Mouse (Mus musculus) E14TG2a.4 (cell line): Measurements from ENCODE around the gene Bri3.

Experiments used
- CTCF ChIP-seq: conservative IDR thresholded peaks from 2 replicates; pipeline ENCODE4 v1.5.1; 2014; ENCODE audit warnings: low read length
- NANOG ChIP-seq: IDR thresholded peaks from 2 replicates; pipeline ENCODE4 v1.6.1; 2014; ENCODE audit warnings: borderline replicate concordance, low read length, mixed read lengths

GRCm38 (mm10) chr5:144245592-144245991 is 1.4 kb downstream of the Bri3 start:
- TF ChIP-seq CTCF, result no peak
- no peak for TF ChIP-seq NANOG
